Mouse (Mus musculus): Measurements from ENCODE around the gene Gjb1. TPM values are rescaled to one million over a fixed set of nuclear protein-coding genes. Genes with fewer than 3 reads are reported as not detected.
"Not testable (repeated sequence)": the region's sequence is repeated elsewhere in the genome, so short reads cannot be mapped to it uniquely, and the experiment has no call there.

Gene Gjb1
- not detected in 2 replicates for polyA plus RNA-seq (2016; fragmentation: Nextera tagmentation; extraction: Ambion mirVana)

DNA sequence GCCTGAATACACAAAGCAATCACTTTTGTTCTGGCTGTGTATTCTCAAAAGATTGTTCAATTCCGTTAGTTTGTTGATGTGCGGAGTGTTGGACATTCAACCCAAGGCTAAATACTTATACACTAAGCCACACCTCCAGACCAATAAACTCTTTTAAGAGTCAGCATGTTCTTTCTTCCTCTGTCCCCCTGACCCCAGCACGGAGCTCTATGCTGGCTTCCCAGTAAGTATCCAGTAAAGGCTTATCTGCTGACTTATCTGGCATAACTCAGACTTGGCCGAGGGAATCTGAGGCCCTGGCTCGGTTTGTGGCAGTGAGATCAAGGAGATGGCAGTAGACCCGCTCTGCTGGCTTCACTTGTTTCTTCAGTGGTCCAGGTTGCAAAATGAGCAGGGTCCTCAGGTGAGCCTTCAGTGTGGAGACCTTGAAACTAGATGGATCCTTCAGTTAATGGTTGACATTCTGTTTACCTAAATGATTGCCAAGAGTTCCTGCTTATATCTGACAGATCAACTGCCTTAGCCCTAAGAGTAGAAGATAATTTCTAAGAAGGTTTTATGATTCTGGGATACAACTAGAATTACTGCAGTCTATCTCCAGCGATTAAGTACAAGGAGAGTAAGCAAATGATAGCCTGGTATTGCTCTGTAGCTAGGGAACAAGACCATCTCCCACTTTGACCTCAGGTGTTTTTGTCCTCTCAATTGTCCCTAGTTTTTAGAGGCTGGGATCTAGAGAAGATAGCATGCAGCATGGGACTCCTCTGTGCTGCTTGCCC lies at the start of gene Gjb1:
Gene Gjb1, plus strand, starts transcription at position 189 of the 779 bp plus-strand sequence.
- no peaks in the 10 kb centered on the region for H3K4me1 ChIP-seq
- no peaks in the 10 kb centered on the region for H3K36me3 ChIP-seq (replicated peaks)
- H3K27me3 ChIP-seq (replicated peaks; ENCODE audit: low read depth, poor library complexity, severe bottlenecking): peaks cover 88% of the 10 kb centered on the region
- no peak within 1 kb of the TSS for H3K27ac ChIP-seq (replicated peaks)
- WGBS: 82% methylated on average over 7 of the region's 7 CpGs
- no peak for DNase-seq (ENCODE audit: low spot score)
- no peak within 1 kb of the TSS for H3K4me3 ChIP-seq
- H3K9me3 ChIP-seq: no peaks in the 10 kb centered on the region

DNA sequence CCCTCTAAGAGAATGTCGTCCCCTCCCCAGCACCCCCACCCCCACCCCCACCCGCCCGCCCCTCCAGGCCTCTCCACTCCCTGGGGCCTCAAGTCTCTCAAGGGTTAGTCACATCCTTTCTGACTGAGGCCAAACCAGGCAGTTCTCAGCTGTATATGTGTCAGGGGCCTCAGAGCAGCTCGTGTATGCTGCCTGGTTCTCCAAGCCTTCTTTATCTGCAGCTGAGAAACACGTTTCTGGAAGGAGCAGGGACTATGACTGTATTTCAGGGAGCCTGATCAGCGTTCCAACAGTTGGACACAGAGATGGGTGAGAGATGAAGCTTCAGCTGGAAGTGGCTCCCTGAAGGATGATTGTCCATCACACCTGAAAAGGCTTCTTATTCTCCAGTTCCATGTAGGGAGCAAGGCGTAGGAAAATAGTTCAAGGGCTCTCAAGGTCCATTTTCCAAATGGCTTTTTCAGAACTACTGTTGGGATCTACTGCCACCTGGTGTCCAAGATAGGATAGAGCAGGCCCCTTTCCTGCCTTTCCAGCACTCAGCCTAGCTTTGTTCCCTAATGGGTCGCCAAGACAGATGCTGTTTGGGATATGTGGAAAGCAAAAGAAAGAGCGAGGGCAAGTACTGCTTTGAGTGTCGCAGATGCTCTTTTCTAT lies 46.7 kb upstream of the Gjb1 start:
- Histone ChIP-seq H3K27me3 (replicated peaks; ENCODE audit: low read depth, poor library complexity, severe bottlenecking) (peaks cover 31% of the 10 kb centered on the region), H3K27ac (replicated peaks) (peak overlapping the region; percentile 76), H3K4me1 (peaks cover 13% of the 10 kb centered on the region), H3K4me3 (no peak overlapping the region), H3K36me3 (replicated peaks) (no peaks in the 10 kb centered on the region), H3K9me3 (no peaks in the 10 kb centered on the region)
- WGBS: 31% methylated on average over 10 of the region's 10 CpGs
- DNase-seq (ENCODE audit: low spot score): peak; percentile 64

DNA sequence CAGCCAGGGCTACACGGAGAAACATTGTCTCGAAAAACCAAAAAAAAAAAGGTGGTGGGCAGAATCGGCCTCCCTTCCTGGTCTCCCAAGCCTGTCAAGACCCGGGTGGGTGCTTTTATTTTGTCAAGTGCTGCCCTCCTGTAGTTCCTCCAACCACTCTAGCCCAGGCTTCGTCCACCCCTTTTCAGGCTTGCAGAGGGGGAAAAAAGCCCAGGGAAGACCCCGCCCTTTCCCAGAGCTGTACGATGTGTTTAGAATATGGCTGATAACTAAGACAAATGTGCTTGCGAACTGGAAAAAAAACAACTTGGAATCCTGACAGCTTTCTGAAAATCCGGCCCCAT lies 44.2 kb upstream of the Gjb1 start:
- peak overlapping the region; percentile 88 for H3K27ac ChIP-seq (replicated peaks)
- H3K4me1 ChIP-seq: peaks cover 13% of the 10 kb centered on the region
- H3K36me3 ChIP-seq (replicated peaks): no peaks in the 10 kb centered on the region
- H3K27me3 ChIP-seq (replicated peaks; ENCODE audit: low read depth, poor library complexity, severe bottlenecking): peaks cover 20% of the 10 kb centered on the region
- WGBS: 47% methylated on average over 9 of the region's 9 CpGs
- DNase-seq (ENCODE audit: low spot score): no peak
- no peaks in the 10 kb centered on the region for H3K9me3 ChIP-seq
- H3K4me3 ChIP-seq: peak overlapping the region; percentile 54

DNA sequence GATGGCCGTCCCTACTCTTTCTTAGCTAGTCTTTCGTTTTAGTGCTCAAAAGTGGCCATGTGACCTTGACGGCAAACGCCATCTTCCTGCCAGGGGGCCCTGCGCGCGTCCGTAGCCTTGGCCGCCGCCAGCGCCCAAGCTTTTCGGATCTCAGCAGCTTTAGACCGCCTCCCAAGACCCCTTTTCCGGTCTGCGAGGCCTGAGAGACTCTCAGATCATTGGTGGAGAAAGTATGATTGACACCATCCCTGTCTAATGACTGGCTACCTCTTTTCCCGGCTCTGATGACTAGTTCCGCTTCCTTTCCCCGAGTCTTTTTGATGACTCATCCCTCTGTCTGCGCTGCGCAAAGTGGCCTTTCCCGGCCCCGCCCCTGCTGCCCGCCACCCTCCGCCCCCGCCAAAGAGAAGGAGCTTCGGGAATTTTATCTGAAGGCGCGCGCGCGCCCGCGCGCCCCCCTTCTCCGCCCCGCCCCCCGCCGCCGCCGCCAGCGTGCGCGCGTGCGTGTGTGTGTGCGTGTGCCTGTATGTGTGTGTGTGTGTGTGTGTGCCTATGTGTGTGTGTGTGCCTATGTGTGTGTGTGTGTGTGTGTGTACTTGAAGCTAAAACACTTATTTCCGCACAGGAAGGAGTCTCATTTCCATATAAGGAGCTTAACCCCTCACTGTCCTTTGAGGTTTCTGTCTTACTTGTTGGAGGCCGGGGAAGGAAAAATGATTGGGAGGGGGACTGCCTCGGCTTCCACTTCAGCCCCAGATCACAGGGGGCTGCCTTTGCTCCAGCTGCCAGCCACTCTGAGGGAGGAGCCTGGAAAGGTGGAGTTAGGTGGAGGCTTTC lies 43.6 kb upstream of the Gjb1 start:
- Histone ChIP-seq H3K9me3 (no peaks in the 10 kb centered on the region), H3K27ac (replicated peaks) (peak overlapping the region; percentile 88), H3K36me3 (replicated peaks) (no peaks in the 10 kb centered on the region), H3K4me3 (peak overlapping the region; percentile 54), H3K4me1 (peaks cover 13% of the 10 kb centered on the region), H3K27me3 (replicated peaks; ENCODE audit: low read depth, poor library complexity, severe bottlenecking) (peaks cover 18% of the 10 kb centered on the region)
- 17% methylated on average over 48 of the region's 49 CpGs for WGBS
- DNase-seq (ENCODE audit: low spot score): peak; percentile 90

DNA sequence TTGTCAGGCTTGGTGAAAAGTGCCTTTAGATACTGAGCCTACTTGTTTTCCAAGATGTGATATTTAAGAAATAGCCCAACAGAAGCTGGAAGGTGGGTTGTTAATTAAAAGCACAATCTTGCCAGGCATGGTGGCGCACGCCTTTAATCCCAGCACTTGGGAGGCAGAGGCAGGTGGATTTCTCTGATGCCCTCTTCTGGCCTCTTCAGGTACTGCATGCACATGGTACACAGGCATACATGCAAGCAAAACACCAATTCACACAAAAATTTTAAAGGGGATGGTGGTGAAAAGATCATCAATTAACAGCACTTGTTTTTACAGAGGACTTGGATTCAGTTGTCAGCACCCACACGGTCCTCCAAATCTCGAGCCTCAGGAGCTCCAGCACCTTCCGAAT lies 41.6 kb upstream of the Gjb1 start:
- Histone ChIP-seq H3K36me3 (replicated peaks) (no peaks in the 10 kb centered on the region), H3K4me1 (peaks cover 8% of the 10 kb centered on the region), H3K27me3 (replicated peaks; ENCODE audit: low read depth, poor library complexity, severe bottlenecking) (peaks cover 18% of the 10 kb centered on the region), H3K27ac (replicated peaks) (no peak overlapping the region), H3K9me3 (no peaks in the 10 kb centered on the region), H3K4me3 (no peak overlapping the region)
- DNase-seq (ENCODE audit: low spot score): peak; percentile 27
- WGBS: 93% methylated on average over 5 of the region's 5 CpGs

DNA sequence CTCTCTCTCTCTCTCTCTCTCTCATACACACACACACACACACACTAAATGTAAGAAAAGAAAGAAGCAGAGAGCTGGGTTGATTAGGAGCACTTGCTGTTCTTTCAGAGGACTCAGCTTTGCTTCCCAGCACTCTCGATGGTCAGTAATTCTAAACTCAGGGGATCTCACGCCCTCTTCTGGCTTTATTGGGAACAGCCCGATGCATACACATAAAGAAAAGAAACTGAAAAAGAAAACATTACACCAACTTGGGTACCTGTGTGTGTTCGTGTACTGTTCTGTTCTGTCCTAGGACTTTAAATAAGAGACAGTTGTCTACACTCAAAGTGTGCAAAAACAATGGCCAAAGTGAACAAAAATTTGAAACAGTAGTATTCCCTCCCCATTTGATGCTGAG lies 37.5 kb upstream of the Gjb1 start:
- no peak overlapping the region for H3K27ac ChIP-seq (replicated peaks)
- no peaks in the 10 kb centered on the region for H3K9me3 ChIP-seq
- H3K27me3 ChIP-seq (replicated peaks; ENCODE audit: low read depth, poor library complexity, severe bottlenecking): peaks cover 17% of the 10 kb centered on the region
- H3K36me3 ChIP-seq (replicated peaks): no peaks in the 10 kb centered on the region
- 48% methylated on average over 4 of the region's 4 CpGs for WGBS
- H3K4me3 ChIP-seq: no peak overlapping the region
- DNase-seq (ENCODE audit: low spot score): no peak
- peaks cover under 1% of the 10 kb centered on the region; the same call in 1 of the 2 replicates for H3K4me1 ChIP-seq

DNA sequence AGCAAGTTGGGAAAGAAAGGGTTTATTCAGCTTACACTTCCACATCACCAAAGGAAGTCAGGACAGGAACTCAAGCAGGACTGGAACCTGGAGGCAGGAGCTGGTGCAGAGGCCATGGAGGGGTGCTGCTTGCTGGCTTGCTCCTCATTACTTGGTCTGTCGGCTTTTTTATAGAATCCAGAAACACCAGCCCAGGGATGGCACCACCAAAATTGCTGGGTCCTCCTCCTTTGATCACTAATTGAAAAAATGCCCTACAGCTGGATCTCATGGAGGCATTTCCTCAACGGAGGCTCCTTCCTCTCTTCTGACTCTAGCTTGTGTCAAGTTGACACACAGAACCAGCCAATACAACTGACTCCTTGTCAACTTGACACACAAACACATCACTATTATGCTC lies 33.3 kb upstream of the Gjb1 start:
- not testable (repeated sequence) for H3K27ac ChIP-seq (replicated peaks); H3K4me3 ChIP-seq; DNase-seq (ENCODE audit: low spot score); H3K36me3 ChIP-seq (replicated peaks); H3K9me3 ChIP-seq; H3K4me1 ChIP-seq
- WGBS: 50% methylated on average over 2 of the region's 2 CpGs
- peaks cover 40% of the 10 kb centered on the region for H3K27me3 ChIP-seq (replicated peaks; ENCODE audit: low read depth, poor library complexity, severe bottlenecking)

DNA sequence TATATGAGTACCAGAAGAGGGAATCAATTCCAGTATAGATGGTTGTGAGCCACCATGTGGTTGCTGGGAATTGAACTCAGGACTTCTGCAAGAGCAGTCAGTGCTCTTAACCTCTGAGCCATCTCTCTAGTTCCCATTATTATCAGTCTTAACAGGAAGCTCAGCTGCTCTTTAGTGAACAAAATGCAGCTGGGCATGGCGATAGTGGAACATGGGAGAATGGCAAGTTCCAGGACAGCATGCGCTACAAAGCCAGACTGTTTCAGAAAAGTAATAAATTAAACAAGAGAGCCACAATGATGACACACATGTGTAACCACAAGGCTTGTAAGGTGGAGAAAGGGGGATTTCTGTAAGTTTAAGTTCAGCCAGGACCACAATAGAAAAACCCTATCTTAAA lies 30.7 kb upstream of the Gjb1 start:
- no peaks in the 10 kb centered on the region for H3K36me3 ChIP-seq (replicated peaks)
- H3K27me3 ChIP-seq (replicated peaks; ENCODE audit: low read depth, poor library complexity, severe bottlenecking): peaks cover 38% of the 10 kb centered on the region
- WGBS: 88% methylated on average over 2 of the region's 2 CpGs
- no peak overlapping the region for H3K4me3 ChIP-seq
- H3K4me1 ChIP-seq: no peaks in the 10 kb centered on the region
- H3K27ac ChIP-seq (replicated peaks): no peak overlapping the region
- DNase-seq (ENCODE audit: low spot score): no peak
- H3K9me3 ChIP-seq: no peaks in the 10 kb centered on the region

DNA sequence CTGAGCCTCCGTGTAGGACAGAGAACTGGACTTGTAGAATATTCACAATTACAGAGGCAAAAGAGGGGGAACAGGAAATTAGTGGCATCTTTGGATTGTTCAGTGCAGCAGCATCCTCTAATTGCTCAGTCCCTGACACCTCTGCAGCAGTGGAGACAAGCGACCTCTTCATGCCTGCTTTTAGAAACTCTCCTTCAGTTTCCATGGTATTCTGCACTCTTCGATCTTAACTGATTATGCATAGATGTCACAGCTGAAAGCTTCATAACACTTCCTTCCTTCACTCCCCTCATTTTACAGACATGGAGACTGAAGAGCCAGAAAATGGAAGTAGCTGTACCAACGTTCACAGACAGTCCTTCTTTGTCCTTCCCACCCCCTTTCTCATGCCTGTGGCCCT lies 29.7 kb upstream of the Gjb1 start:
- H3K4me3 ChIP-seq: no peak overlapping the region
- H3K9me3 ChIP-seq: no peaks in the 10 kb centered on the region
- DNase-seq (ENCODE audit: low spot score): no peak
- H3K36me3 ChIP-seq (replicated peaks): no peaks in the 10 kb centered on the region
- no peaks in the 10 kb centered on the region for H3K4me1 ChIP-seq
- 67% methylated on average over 4 of the region's 4 CpGs for WGBS
- H3K27ac ChIP-seq (replicated peaks): no peak overlapping the region
- peaks cover 35% of the 10 kb centered on the region for H3K27me3 ChIP-seq (replicated peaks; ENCODE audit: low read depth, poor library complexity, severe bottlenecking)

DNA sequence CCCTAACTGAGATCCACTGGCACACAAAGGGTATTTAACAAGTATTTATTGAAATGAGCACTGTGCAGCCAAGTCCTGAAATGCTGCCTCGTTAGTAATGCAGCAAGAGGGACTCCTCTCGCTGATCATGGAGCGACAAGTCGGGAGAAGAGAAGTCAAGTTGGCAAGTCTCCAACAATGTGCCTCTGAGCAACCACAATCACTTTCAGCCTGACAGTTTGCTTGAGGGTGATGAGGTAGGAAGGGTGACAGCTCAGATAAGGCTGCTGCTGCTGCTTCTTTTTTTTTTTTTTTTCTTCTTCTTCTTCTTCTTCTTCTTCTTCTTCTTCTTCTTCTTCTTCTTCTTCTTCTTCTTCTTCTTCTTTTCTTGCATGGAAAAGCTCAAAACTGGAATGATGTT lies 25.0 kb upstream of the Gjb1 start:
- H3K27me3 ChIP-seq (replicated peaks; ENCODE audit: low read depth, poor library complexity, severe bottlenecking): peaks cover 23% of the 10 kb centered on the region
- DNase-seq (ENCODE audit: low spot score): no peak
- no peaks in the 10 kb centered on the region for H3K4me1 ChIP-seq
- no peak overlapping the region for H3K4me3 ChIP-seq
- no peaks in the 10 kb centered on the region for H3K36me3 ChIP-seq (replicated peaks)
- WGBS: 81% methylated on average over 4 of the region's 4 CpGs
- H3K9me3 ChIP-seq: no peaks in the 10 kb centered on the region
- no peak overlapping the region for H3K27ac ChIP-seq (replicated peaks)

DNA sequence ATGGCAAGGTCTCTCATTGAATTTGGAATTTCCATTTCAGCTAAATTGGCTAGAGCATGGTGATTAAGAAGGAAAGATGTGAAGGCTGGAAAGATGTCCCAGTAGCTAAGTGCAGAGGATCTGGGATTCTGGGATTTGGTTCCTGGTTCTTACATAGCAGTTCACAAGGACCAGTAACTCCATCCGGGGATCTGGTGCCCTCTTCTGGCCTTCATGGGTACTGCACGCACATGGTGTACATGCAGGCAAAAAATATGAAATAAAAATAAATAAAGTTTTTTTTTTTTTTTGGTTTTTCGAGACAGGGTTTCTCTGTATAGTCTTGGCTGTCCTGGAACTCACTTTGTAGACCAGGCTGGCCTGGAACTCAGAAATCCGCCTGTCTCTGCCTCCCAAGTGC lies 17.3 kb upstream of the Gjb1 start:
- 61% methylated on average over 4 of the region's 4 CpGs for WGBS
- not testable (repeated sequence) for H3K4me3 ChIP-seq; H3K27ac ChIP-seq (replicated peaks); H3K9me3 ChIP-seq; H3K27me3 ChIP-seq (replicated peaks; ENCODE audit: low read depth, poor library complexity, severe bottlenecking); H3K4me1 ChIP-seq; H3K36me3 ChIP-seq (replicated peaks)
- peak; percentile 17 for DNase-seq (ENCODE audit: low spot score)

DNA sequence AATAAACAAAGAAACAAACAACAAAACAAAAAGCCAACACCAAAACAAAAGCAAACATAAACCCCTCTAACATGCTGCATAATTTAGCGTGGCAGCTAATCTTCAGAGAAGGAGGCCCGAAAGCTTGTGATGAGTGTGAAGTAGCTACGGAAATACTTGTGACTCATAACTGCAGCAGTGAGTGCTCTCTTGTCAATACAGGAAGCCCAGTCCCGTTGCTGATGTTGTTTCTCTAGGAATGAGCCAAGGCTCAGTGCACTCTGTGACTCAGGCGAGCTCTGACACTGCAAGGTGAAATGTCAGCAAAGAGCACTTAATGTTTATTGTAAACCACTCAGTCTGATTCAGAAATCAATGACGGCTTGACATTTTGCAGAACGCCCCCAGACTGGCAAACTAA lies 7.2 kb upstream of the Gjb1 start:
- no peak overlapping the region for H3K4me3 ChIP-seq
- peaks cover 52% of the 10 kb centered on the region for H3K27me3 ChIP-seq (replicated peaks; ENCODE audit: low read depth, poor library complexity, severe bottlenecking)
- no peaks in the 10 kb centered on the region for H3K36me3 ChIP-seq (replicated peaks)
- no peaks in the 10 kb centered on the region for H3K9me3 ChIP-seq
- WGBS: 71% methylated on average over 7 of the region's 7 CpGs
- no peak for DNase-seq (ENCODE audit: low spot score)
- H3K4me1 ChIP-seq: no peaks in the 10 kb centered on the region
- no peak overlapping the region for H3K27ac ChIP-seq (replicated peaks)

Measured in embryonic facial prominence, embryonic 10.5 days (tissue).